Mouse (Mus musculus) hematopoietic stem cell, adult 5-6 weeks (primary cell): ENCODE data around the gene Fam129a. TPM values are rescaled to one million over a fixed set of nuclear protein-coding genes. Genes with fewer than 3 reads are reported as not detected.
"Not testable (repeated sequence)": the region's sequence is repeated elsewhere in the genome, so short reads cannot be mapped to it uniquely, and the experiment has no call there.

Source experiments
- ATAC-seq, 2 experiments: fragments of 125-278 bp in 1 of 2; replicated peaks in 1 of 2; 2 replicates each; pipeline ENCODE4 v1.8.0; 2016 to 2017; ENCODE audit warnings: inconsistent platforms in 2 of 2, mild to moderate bottlenecking in 2 of 2, moderate number of reproducible peaks in 2 of 2, low read depth in 1 of 2, moderate TSS enrichment in 1 of 2; ENCODE audit not compliant: low FRiP score in 2 of 2, poor library complexity in 2 of 2, severe bottlenecking in 2 of 2, insufficient read depth in 1 of 2, low TSS enrichment in 1 of 2
- total RNA-seq: library from RNA; stranded (forward); fragments of 172-1452, 232-1000 nt; gene quantifications from 2 replicates; pipeline ENCODE4 v1.2.3, GENCODE M21; 2017

The Fam129a gene
- total RNA-seq, 1 experiment from 2014 or later = 17.7 TPM

DNA sequence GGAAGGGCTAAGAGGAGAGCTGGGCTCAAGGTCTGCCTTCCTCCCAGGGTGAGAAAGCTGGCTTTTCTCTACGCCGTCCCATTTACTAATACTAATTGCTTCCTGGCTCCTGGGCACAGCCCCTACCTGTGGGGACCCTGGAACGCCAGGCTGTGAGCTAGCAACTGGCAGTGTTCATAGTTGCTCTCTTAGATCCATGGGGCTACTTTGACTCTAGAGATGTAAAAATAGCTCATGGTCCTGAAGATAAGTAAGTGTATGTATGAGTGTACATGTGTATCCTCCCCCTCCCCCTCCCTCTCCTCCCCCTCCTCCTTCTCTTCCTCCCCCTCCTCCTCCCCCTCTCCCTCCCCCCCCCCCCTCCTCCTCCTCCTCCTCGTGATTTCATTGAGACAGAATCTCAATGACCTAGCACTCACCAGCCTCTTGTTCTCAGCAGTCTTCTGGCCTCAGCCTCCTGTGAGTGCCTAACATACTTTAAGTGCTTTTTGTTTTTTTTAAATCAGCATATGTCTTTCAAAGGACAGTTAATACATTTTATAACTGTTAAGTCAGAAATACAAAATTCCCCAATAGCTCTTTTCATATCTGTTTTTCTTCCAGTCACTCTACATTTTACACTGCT is 106.3 kb downstream of the Fam129a start:
- no peak for ATAC-seq

DNA sequence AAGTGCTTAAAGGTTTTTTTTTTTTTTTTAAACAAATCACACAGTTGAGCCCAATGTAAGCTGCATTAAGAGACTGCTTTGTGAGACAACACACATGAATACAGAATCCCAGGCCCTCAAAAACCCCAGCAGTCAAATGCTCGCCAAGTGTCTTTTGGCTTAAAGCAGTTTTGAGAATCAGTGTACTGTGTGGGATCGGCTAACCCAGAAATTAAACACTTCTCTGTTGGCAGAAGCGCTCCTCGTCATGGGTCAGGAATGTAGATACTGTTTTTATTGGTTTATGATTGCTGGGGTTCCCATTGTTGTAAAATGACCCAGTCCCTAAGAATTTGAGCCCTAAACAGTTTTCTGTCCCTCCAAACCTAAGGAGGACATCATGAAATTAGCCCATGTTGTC is 107.0 kb downstream of the Fam129a start:
- no peak for ATAC-seq

GRCm38 (mm10) chr1:151679153-151679552 is 108.2 kb downstream of the Fam129a start:
- no peak for ATAC-seq

GRCm38 (mm10) chr1:151679883-151680613 is 109.1 kb downstream of the Fam129a start:
- ATAC-seq = no peak

DNA sequence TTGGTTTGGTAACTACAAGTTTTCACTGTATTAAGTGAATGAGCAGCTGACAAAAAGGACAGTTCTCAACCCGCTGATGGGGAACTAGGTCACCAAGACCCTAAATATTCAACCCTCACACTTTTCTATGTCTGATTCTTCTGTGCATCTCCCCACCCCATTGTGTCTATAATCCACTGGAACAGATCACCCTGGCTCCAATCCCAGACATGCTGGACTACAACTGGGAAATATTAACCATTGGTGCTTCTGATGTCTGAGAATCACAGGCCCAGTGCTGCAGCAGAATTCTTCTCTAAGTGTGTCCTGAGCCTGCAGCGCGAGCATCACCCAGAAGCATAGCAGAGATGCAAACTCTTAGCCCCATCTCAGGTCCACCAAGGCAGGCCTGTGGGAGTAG is 110.0 kb downstream of the Fam129a start:
- no peak for ATAC-seq

- ATAC-seq = peak in 1 of 2 experiments; percentile 42; a peak in 1 of 4 replicates
Observed at GRCm38 (mm10) chr1:151682896-151683295, 111.9 kb downstream of the Fam129a start.

GRCm38 (mm10) chr1:151684451-151684892 is 113.5 kb downstream of the Fam129a start:
- ATAC-seq = no peak

- ATAC-seq = no peak
Observed at GRCm38 (mm10) chr1:151684978-151685377, 114.0 kb downstream of the Fam129a start.

DNA sequence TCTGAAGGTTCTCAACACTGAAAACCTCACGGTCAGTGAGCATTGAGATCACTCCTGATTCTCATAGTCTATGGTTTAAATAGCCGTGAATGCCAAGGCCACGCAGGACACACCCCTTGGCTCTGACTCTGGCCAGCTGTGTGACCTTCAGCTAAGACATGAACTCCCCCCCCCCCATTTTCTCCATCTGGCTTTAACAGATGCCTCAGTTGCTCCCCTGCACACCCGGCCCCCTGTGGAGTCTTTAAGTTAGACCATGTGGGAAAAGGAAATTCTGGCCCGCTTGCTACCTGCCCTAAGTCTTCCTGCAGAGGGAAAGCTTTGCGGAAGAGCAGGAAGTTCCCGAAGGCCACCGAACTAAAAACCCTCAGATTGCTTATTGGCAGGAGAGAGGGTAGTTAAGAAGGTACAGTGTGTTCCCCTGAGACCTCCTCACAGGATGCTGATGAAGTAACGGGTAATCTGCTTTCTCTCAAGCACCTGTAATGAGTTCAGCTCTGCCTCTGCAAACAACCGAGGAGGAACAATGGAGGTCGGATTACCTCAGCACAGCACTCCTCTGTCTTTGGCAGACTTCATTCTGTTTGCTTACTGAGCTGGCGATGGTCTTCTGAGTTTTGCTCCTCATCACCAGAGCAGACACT is 114.8 kb downstream of the Fam129a start:
- no peak for ATAC-seq

DNA sequence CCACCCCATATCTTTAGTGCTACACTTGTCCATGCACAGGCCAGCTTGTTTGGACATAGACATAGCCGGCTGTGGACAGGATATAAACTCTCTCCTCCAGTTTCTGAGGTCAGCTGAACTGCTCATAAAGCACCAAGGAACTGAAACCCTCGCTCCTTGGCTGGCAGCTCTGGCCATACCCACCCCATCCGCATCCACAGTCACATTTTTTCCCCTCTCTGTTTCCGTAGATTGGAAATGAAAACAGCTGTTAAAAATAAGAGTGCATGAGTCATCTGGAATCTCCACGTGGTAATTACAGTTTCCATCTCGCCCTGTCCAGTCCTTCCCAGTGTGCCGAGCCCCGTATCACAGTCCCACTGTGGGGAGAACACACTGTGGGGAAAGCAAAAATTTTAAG is 115.7 kb downstream of the Fam129a start:
- no peak for ATAC-seq

GRCm38 (mm10) chr1:151689032-151689431 is 118.0 kb downstream of the Fam129a start:
- peak; percentile 67 to 70 for ATAC-seq

GRCm38 (mm10) chr1:151689561-151689960 is 118.6 kb downstream of the Fam129a start:
- peak; percentile 55 to 72; a peak in 3 of 4 replicates for ATAC-seq

- no peak for ATAC-seq
Observed at GRCm38 (mm10) chr1:151690061-151690460, 119.1 kb downstream of the Fam129a start.

DNA sequence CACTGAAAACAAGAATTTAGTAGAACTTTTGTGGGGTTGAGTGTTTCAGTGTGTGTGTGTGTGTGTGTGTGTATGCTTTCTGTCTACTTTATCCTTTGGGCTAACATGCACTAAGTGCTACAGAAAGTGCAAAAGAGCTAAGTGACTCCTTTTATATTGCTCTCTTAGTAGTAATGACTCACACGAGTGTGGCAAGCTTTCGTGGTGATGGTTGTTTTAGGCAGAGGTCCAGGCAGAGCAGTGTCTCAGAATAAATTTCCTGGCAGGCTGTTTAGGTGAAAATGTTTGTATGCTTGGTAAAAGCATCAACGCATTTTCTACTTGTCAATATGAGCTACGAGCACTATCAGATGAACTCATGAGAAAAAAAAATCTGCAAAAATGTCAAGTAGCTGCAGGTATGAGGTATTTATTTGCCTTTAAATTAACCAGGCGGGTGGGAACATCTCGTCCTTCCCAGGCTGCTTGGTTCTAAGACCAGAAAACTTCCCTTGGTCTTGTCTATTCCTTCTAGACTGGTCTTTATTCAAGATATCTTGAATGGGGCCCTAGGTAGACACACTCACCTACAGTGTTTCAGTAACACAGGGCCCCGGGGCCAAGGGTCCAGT is 119.7 kb downstream of the Fam129a start:
- ATAC-seq = no peak

DNA sequence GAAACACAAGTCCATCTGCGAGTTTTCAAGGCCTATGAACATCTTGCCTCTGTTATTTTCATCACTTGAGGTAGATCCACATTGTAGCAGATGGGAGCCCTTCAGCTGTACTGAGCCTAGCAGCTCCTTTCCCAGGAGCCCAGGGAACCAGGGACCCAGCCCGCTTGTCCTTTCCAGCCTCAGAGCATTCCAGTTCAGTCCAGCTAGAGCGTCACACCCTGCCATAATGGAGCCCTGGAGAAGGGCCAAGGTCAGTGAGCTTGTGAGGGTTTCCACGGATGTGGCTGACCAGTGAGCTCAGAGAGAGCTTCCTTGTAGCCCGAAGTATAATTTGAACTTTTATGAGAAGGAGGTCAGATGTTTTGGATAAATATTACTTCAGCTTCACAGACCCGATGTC is 121.9 kb downstream of the Fam129a start:
- ATAC-seq = not testable (repeated sequence)

DNA sequence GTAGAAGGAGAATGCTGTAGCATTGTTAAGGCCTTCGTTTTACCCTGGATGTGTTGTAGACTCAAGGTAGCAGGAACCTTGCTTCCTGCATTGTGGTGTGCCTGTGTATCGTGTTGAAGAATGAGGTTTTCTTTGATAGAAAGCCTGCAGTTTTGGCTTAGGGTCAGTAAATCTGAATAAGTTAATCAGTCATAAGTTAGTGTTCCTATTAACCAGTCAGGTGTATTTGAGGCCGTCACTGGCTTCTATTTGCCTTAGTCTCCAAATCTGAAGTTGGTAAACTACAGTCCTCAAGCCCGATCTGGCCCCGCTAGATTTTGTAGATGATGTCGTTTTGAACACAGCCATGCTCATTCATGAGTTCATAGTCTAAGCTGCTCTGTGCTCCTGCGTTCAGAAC is 125.8 kb downstream of the Fam129a start:
- no peak for ATAC-seq

DNA sequence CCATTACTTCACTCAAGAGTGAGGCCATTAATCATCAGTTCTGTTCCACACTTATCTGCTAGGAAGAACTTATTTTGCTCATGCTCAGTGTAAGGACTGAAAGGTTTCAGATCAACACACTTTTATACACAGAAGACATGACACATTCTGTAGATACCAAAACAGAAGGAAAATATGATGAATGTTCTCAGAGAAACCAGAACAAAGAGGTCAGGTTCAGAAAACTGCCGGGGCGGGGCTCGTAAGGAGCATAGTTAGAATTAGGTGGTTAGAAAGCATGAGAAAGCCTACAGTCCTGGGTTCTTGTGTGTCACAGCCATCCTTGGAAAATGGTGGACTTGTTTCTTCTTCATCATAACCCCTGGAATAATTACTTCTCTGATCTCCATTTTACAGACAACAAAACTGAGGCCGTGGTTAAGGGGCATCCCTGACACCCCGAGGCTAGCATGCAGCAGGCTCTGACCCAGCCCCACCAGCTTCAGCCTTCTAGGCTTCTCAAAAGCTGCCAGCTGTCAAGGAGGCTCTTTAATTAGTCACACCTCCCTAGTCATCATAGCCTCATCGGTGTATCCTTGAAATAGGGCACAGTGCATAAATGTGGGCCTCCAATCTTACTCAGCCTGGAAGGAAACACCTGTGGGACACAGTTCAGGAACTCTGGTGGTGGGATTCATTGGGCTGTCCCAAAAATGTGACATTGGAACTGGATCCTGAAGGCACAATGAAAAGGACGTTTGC is 127.1 kb downstream of the Fam129a start:
- ATAC-seq = no peak
